Mouse (Mus musculus): ENCODE measurements around the gene Ksr1.

The Ksr1 gene

DNA sequence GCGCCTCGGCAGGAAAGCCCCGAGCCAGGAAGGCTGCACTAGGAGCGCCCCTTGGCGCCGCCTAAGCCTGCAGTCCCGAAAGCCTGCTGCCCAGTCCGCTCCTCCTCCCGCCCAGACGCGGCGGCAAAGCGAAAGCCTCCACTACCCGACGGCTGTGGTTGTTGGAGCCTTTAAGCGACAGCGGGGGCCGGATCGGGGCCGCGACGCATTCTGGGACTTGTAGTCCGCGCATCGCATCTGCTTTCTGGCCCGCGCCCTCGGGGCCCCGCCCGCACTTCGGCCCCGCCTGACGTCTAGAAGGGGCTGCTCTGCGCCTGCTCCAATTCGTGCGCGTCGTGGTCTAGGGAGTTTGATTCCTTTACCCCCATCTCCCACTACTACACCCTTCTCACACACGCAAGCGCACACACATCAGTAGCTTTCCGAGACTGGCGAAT, at the start of gene Ksr1:
Gene Ksr1 (minus strand): TSS at position 77 of the 437 bp plus-strand sequence.
- DNase-seq (ENCODE audit: low read depth): peak; percentile 84

DNA sequence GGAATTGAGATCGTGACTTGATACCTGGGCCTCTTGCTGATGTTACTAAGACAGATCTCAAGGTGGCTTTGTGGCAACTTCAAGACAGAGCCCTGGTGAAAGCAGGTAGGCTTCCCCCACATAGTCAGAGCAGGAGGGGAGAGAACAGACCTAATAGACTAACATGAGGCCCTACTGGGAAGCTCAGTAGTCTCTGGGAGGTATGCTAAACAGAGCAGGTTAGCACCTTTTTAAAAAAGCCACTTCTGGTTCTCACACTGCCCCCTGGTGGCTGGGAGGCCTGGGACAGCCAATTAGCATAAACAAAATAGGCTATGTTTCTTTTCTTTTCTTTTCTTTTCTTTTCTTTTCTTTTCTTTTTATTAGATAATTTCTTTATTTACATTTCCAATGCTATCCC, 46.0 kb upstream of the Ksr1 start:
- peak; percentile 21 for DNase-seq (ENCODE audit: low read depth)

DNA sequence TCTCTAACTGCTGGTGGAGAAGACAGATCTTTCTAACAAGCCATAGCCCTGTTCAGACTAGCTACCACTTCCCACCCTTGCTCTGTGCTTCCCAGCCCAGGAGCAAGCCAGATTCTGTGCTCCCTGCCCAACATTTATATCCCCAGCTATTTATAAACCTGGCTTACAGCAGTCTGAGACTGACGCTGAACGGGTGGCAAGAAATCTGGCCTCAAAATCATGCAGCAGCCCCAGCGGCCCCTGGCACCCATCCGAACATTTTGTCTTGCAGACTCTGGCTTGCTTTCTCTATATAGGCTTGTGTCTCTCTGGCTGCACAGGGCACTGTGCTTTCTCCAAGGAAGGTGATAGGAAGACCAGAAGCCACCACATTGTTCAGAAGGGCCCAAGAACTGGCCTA, 45.0 kb upstream of the Ksr1 start:
- DNase-seq (ENCODE audit: low read depth): no peak

DNA sequence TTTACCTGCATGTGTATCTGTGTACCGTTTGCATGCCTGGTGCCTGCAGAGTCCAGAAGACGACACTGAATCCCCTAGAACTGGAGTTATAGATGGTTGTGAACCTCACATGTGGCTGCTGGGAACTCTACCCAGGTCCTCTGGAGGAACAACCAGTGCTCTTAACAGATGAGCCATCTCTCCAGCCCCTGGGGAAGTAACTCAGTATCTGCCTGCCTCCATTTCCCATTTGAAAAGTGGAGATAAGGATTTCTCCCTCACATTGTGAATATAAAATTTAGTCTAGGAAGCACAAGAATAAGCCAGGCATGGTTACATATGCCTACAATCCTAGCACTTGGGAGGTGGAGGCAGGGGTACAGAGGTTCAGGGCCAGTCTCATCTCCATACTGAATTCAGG, 44.0 kb upstream of the Ksr1 start:
- no peak for DNase-seq (ENCODE audit: low read depth)

DNA sequence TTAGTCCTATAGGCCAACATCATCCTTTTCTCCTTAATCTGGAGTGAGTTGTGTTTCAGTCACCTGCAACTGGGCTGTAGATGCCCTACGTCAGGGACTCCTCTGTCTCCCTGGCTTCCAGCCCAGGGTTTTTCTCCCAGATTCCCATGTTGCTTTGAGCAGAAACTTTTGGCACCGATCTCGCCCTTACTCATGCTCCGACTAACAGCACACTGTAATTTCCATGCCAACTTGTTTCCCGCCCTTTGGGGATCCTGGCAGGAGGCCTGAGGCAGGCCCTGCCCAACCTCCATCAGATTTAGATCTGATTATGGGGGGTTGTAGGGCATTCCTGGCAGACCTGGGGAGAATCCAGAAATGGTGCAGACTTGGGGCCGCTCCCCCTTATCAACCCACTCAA, 42.0 kb upstream of the Ksr1 start:
- DNase-seq (ENCODE audit: low read depth): no peak

DNA sequence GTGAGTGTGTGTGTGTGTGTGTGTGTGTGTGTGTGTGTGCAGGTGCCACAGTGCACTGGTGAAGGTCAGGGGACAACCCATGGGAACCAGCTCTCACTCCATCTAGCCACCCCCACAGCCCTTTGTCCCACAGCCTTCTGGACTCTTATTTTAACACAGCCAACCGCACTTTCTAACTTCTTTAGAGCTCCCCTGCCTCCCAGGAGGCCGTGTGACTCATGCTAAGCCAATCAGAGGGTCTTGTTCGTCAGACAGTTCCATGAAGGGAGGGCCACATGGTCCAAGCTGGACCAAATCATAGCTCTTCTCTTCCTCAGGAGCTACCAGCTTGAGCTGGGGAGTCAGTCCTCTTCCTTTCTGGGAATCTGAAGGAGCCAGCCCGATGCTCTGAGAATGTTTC, 41.1 kb upstream of the Ksr1 start:
- no peak for DNase-seq (ENCODE audit: low read depth)

DNA sequence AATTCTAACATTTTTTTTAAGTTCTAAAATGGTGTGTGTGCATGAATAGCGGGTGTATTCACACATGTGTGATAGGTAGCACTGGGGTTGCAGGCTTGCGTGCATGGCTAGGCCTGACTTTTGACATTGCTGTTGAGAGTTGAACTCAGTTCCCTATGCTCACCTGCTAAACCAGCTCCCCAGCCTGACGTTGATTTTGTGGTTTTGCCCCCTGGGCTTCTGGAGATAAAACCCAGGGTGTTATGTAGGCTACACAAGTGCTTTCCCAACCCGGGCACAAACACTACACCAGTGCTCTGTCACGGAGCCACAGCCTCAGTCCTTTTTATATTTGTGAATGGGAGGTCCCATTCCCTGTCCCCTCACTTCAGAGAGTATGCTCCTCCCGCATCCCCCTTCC, 39.5 kb upstream of the Ksr1 start:
- no peak for DNase-seq (ENCODE audit: low read depth)

DNA sequence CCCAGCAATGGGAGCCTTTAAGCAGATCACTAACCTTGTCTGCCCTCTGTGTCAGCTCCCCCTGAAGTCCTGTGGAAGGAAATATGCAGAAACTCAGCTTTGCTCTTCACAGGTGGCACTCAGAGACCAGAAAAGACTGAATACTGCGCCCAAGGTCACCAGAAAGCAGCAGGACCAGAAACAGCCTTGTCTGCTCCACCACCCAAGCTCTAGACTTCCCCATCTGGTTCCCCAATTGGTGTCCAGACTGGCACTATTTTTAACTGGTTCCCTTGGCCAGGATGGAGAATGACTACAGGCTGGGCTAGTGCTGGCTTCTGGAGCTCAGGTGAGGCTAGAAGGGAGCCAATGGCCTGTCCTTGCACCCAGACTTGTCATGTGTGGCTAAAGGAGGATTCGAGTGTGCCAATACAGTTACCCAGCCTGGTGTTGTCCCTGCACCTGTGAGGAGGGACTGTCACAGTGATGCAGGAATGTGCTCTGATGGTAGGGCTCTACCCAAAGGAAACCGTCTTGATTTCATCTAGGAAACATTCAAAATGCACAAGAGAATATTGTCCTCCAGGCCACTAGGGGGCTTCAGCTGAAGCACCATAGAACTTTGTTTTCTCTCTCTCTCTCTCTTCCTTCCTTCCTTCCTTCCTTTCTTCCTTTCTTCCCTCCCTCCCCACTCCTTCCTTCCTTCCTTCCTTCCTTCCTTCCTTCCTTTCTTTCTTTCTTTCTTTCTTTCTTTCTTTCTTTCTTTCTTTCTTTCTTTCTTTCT, 38.1 kb upstream of the Ksr1 start:
- no peak for DNase-seq (ENCODE audit: low read depth)

DNA sequence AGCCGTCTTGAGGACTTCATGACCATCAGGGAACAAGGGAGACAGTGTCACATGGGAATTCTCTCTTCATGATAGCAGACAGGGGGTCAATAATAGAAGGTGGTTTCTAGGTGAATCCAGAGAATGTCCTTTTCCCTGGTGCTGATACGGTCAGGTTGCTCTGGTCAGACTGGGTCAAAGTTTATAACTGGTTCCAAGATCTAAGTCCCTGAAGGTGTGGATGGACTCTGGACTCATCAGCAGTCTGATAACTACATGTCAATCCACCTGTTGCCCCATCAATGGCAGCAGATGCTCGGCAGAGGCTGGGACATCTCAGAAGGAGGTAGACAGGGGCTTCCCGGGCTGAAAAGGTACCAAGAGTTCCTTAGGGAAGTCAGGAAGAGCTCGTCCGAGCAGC, 37.2 kb upstream of the Ksr1 start:
- DNase-seq (ENCODE audit: low read depth): no peak

DNA sequence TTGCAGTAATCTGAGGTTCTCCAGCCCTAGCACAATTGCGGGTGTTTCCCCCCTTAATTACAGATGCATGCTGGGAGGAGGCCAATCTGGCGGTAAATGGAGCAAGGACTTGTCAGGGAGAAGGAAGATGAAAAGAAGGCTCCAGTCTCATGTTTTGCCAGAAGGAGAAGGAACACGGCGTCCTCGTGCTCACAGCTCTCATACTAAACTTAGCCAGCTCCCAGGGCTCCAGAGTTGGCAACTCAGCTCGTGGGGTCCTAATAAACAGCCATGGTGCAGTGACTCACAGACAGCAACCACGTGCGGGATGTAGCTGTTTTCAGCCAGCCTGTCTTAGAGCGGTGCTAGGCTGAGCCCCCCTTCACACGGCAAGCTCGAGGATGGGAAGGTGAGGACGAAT, 36.7 kb upstream of the Ksr1 start:
- no peak for DNase-seq (ENCODE audit: low read depth)

DNA sequence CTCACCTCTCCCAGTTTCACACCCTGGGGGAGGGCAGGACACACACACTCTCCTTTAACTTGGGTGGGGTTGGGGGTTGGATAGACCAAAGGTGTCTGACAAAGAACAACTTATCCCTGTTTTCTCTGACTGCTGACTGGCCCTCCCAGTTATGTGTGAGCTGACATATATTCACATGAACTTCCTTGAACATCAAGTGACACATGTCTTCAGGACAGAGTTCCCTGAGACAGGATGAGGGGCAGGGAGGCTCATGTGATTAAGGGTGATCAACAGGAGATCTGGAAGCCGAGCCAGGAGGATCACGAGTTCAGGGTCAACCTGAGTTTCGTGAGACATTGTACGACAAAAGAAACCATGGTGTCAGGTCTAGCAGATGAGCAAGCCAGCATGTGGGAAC, 35.7 kb upstream of the Ksr1 start:
- DNase-seq (ENCODE audit: low read depth): no peak

DNA sequence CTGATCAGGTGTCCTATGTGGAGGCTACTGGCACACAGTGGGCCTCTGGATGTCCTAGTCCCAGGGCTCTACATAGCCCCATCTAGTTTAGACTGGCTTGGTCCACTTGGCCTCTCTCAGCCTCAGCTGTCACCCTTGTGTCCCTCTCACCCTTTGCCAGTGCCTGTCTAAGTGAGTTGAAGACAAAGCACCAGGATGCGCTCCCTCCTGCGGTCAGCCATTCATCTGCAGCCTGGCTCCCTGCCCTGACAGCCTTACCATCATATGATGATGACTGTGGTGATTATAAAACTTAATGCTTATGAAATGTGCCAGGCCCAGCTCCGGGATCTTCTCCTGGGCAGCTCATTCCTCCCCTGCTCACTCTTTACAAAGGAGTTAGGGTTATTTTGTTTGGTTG, 30.5 kb upstream of the Ksr1 start:
- DNase-seq (ENCODE audit: low read depth): no peak

DNA sequence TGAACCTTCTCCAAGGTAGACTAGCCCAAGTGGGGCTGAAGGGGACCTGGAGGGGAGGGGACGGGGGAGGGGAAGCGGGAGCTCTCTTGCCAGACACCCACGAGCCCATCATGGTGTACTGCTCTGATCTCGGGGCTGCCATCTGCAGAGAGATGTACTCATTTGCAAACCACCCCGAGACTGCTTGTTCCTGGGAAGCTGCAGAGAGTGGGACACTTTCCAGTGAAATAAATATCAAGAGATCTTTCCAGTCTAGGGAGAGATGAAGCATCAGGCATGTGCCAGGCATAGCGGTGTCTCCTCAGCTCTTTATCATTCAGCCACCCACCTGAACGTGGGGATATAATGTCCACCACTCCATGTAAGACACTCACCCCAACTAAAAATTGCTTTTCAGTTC, 25.8 kb upstream of the Ksr1 start:
- no peak for DNase-seq (ENCODE audit: low read depth)

DNA sequence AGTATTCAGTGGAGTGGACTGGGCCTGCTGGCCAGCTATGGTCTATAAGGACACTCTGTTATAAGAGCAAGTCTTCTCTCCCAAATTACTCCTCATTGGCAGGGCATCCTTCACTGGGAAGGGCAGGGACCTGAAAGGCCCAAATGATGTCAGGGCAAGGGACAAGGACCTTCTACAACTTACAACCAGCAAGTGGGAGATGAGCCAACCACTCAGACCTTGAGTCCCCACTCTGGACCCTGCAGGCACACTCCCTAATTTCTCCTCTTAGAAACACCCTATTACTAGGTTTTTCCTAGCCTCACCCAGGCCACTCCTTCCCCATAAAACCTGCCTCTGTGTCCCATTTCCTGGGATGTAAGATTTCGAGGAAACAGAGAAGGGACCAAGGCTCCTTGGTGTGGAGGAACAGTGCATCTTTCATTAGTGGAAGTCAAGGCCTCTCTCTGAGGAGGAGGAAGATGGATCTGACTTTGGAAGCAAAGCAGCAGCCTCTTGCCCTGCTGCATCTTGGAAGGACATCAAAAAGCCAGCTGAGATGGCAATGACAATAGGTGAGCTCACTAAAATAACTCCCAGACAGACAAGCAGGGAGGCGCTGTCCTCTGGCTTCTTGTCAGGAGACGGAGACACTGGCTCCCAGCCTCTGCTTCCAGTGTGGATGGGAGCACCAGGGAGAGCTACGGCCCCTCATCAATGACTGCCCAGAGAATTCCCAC, 20.5 kb upstream of the Ksr1 start:
- DNase-seq (ENCODE audit: low read depth): no peak

DNA sequence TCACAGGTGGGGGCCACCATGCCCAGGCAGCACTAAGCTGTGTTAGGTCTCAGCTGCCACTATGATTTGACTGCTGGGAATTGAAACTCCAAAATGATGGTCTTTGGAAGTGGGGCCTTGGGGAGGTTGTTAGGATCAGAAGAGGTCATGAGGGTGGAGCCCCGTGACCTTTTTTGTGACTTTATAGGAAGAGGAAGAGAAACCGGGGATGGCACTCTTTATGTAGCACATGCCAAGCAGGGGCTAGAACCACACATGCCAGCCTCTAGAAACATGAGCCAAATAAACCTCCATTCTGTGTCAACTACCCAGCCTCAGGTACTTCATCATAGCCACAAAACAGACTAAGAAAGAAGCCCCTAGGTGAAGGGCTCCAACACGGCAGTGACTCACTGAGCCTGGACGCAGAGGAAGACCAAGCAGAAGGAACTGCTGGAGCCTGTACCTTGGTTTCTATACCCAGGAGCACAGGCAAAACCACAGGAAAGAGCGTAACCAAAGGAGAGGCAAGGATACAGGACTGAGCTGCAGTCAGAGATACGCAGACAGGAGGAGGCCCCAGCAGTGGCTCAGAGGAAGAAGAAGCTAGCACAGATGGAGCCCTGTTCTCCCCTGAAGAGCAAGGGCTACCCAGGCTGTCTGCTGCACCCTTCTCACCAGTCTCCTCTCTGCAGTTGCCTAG, 15.0 kb upstream of the Ksr1 start:
- DNase-seq (ENCODE audit: low read depth): no peak

DNA sequence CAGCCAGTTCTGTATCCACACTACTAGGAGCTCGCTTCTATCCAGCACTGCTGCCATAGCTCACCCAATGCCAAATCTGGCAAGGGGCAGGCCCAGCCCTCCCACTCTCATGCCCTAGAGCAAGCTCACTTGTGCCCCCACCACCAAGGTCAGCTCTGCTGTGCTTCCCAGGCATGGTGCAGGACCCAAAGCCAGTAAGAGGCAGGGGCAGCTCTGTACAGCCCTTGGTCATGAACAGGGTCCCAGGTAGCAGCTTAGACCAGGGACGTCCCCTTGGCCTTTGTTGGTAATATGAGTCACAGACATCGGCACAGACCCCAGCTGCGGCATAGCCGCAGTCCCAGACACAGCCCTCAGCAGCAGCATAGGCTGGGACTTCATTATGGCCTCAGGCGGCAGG, 13.9 kb upstream of the Ksr1 start:
- no peak for DNase-seq (ENCODE audit: low read depth)

DNA sequence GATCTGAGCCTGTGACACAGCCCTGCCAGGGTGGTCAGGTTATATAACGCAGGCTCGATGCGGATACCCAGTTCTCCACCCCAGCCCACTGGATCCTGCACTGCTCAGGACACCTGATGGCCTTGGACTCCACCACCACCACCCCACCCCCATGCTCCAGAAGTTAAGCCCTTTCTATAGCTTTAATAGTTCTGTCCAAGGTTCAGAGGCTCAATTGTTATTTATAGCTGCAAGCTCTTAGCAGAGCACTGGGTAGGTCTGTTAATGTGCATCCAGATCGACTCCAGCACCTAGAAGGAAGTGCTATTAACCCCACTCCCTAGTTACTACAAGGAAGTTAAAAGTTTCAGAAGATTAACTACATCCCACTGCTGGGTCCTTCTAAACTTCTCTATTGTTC, 11.5 kb upstream of the Ksr1 start:
- DNase-seq (ENCODE audit: low read depth): no peak

DNA sequence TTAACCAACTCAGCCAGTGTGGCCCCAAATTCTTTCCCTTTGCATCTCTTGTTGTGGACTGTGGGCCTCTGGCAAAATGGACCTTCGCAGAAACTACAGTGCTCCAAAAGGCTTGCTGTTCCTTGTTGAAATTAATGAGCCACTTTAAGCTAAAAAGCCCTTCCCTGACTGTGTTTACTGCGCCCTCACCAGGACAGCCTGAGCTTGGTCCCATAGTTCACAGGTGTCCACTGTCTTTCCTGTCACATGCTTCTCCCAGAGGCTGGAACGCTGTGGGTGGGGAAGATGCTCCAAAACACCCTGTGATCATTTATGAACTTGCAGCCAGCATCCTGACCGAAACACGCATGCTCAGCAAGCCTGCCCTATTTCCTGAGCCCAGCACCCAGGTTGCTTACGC, 9.1 kb upstream of the Ksr1 start:
- no peak for DNase-seq (ENCODE audit: low read depth)

DNA sequence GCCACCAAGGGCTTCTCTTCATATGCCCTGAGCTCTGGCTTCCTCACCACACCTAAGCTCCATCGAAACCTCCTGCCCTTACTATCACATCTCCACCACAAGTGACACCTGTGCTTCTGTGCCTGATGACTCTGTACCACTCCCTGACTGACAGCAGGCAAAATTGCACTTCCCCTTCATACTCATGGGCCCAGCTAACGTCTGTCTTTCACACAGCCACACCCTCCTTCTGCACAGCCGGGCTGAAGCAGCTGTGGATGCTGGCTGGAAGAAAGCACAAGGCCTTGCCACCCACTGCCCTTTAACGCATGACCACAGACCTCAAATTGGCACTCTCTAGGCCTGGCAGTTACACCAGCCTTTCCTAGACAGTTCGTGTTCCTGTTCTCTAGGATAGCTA, 6.5 kb upstream of the Ksr1 start:
- no peak for DNase-seq (ENCODE audit: low read depth)

DNA sequence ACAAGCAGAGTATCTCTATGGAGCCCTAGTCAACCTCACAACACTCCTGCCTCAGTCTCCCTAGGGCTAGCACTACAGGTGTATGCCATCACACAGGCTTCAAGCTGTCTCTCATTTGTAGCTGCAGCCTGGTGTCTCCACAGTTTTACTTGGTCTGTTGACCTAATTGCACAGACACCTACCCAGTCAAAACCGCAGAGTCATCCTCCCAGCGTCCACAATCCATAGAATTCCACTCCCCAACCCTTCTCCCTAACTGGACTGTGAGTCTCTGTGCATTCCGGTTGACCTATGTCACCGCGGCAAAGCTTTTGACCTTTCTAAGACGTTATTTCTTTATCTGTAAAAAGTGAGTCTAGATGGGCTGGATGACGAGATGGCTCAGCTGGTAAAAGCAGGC, 5.7 kb upstream of the Ksr1 start:
- no peak for DNase-seq (ENCODE audit: low read depth)

DNA sequence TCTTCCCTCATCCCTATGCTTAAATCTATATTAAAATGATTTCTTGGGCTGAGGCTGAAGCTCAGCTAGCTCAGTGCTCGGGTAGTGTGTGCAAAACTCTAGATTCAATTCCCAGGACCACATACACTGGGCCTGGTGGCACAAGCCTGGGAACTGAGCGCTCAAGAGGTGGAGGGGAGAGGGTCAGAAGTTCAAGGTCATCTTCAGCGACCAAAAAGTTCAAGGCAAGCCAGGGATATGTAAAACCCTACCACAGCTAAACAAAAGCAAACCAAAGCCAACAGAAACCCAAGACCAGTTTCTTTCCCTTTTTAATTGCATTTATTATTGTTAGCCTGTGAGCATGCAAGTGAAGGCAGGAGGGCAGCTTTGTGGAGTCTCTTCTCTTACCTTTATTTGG, 4.1 kb upstream of the Ksr1 start:
- DNase-seq (ENCODE audit: low read depth): no peak

DNA sequence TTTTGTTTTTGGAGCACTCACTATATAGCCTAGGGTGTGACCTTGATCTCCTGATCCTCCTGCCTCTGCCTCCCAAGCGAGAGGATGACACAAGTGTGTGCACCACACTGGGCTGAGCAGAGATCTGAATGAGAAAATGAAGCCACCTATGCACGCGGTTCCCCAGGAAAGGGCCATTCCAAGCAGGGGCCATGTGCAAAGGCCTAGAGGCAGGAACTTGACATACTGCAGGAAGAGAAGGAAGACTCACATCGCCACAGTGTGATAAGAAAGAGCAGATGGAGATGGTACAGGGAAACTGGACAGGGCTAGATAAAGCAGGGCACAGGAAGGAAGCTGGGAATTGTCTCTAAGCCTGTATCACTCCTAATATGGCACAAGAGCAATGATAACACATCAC, 3.1 kb upstream of the Ksr1 start:
- no peak for DNase-seq (ENCODE audit: low read depth)

DNA sequence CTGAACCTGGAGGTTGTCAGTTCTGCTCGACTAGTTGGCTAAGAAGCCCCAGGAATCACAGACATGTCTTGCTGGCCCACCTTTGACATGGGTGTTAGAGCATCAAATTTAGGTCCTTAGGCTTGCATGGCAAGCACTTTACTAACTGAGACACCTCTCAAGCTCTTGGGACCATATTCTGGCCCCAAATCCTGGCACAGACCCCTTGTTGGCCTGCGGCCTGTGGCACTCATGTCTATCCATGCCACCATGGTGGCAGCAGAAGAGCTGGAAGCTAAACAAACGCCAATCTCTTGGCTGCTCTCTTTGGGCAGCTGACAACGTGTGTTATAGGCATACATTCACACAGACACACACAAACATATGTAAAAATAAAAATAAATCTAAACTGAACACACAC, 2.6 kb upstream of the Ksr1 start:
- no peak for DNase-seq (ENCODE audit: low read depth)
